Mouse (Mus musculus): ENCODE data around the gene Cds2. TPM values are rescaled to one million over a fixed set of nuclear protein-coding genes. Genes with fewer than 3 reads are reported as not detected.

Gene Cds2
- total RNA-seq, 2 experiments from 2014 or later, result 5.4 to 6.0 TPM

DNA sequence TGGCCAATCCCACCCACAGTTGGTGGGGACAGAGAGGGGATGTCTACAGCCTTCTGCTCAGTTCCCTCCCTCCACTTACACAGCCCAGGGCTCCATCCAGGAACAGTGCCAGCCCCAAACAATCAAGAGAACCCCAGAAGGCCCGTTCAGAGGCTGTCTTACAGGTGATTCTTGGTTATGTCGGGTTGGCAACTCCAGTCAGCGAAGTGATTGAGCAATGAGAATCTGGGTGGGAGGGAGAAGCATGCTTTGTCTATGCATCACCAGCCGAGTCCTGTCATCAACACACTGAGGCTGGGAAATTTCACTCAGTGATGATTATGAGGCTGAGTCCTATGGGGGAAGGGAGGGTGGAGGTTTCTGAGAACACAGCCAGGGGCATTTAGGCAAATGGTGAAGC lies 60.6 kb downstream of the Cds2 start:
- no peak for ATAC-seq (replicated peaks; ENCODE audit: low FRiP score, poor library complexity, severe bottlenecking)

DNA sequence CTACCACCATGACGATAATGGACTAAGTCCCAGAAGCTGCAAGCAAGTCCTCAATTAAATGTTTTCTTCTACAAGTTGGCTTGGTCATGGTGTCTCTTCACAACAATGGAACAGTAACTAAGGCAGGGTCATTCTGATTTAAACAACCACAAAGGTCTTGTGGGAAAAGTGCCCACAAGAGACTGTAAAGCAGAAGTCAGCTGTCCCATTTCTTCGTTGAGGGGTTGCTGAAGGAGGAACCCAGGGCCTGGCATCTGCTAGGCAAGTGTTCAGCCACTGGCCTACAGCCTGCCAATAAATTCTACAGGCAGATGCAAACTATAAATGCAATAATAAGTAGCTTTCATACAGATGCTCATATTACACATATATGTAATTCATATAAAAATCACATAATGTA lies 74.3 kb downstream of the Cds2 start:
- no peak for ATAC-seq (replicated peaks; ENCODE audit: low FRiP score, poor library complexity, severe bottlenecking)

DNA sequence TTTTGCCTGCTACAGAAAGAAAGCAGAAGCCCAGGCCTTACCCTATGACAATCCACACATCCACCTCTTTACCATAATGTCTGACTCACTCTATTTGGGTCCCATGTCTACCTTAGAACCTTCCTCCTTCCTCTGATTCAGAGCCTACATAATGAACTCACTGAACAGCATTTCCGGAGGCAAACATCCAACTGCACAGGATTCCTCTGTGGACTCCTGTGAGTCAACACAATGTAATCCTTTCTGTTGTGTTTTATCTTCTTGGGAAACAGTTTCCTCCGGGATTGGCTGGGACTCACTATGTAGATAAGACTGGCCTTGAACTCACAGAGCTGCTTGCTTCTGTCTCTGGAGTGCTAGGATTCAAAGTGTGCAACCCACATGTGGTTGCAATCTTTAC lies 77.4 kb downstream of the Cds2 start:
- no peak for ATAC-seq (replicated peaks; ENCODE audit: low FRiP score, poor library complexity, severe bottlenecking)

GRCm38 (mm10) chr2:132341293-132341692 lies 78.3 kb downstream of the Cds2 start:
- ATAC-seq (replicated peaks; ENCODE audit: low FRiP score, poor library complexity, severe bottlenecking), result no peak

DNA sequence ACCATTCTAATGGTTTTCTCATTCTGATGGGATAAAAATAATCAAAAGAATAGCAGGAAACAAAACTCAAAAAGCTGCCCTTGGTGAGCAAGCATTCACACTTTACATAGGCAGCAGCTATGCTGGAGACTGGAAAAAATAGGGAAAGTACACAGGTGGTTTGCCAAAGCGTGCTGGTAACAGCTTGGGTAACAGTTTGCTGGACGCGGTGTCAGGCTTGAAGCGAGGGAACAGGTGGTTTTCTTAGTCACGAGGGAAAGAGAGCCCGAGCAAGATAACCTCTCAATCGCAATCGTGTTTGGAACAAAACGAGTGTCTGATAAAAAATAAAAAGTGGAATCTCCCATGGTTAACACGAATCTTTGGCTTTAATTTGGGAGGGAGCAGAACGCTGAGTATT lies 80.9 kb downstream of the Cds2 start:
- no peak for ATAC-seq (replicated peaks; ENCODE audit: low FRiP score, poor library complexity, severe bottlenecking)

Other genes with a start within 250 kb of the Cds2 start
- gene Rassf2, start 232.9 kb upstream of the Cds2 start, total RNA-seq (2015; ENCODE audit: low replicate concordance), result 12.3 and 12.5 TPM in 2 replicates
- 10.3 and 12.3 TPM in 2 replicates for gene Rassf2, start 232.9 kb upstream of the Cds2 start, total RNA-seq (2017; ENCODE audit: low replicate concordance)
- 4.0 and 7.5 TPM in 2 replicates for gene Slc23a2, start 118.0 kb upstream of the Cds2 start, total RNA-seq (2015; ENCODE audit: low replicate concordance)
- gene Slc23a2, start 118.0 kb upstream of the Cds2 start, total RNA-seq (2017; ENCODE audit: low replicate concordance), result 2.5 and 5.7 TPM in 2 replicates
- gene Tmem230, start 15.3 kb upstream of the Cds2 start, total RNA-seq (2015; ENCODE audit: low replicate concordance), result 21.3 and 27.4 TPM in 2 replicates
- 9.9 and 13.3 TPM in 2 replicates for gene Tmem230, start 15.3 kb upstream of the Cds2 start, total RNA-seq (2017; ENCODE audit: low replicate concordance)
- 310 and 324 TPM in 2 replicates for gene Pcna, start 9.8 kb upstream of the Cds2 start, total RNA-seq (2015; ENCODE audit: low replicate concordance)
- gene Pcna, start 9.8 kb upstream of the Cds2 start, total RNA-seq (2017; ENCODE audit: low replicate concordance), result 228 and 255 TPM in 2 replicates
- gene Prokr2, start 122.3 kb downstream of the Cds2 start, total RNA-seq (2015; ENCODE audit: low replicate concordance), result not detected in 2 replicates
- gene Prokr2, start 122.3 kb downstream of the Cds2 start, total RNA-seq (2017; ENCODE audit: low replicate concordance), result not detected in 2 replicates